Mouse (Mus musculus): ENCODE measurements around the gene Try5. TPM values are rescaled to one million over a fixed set of nuclear protein-coding genes. Genes with fewer than 3 reads are reported as not detected.
A peak's percentile ranks its signal among the peaks of the same experiment; 100 is the strongest.
"Not testable (repeated sequence)": the region's sequence is repeated elsewhere in the genome, so short reads cannot be mapped to it uniquely, and the experiment has no call there.

The Try5 gene
- total RNA-seq (2014; fragmentation: Nextera tagmentation) (not detected in 2 replicates), total RNA-seq (2017) (not detected in 2 replicates)

DNA sequence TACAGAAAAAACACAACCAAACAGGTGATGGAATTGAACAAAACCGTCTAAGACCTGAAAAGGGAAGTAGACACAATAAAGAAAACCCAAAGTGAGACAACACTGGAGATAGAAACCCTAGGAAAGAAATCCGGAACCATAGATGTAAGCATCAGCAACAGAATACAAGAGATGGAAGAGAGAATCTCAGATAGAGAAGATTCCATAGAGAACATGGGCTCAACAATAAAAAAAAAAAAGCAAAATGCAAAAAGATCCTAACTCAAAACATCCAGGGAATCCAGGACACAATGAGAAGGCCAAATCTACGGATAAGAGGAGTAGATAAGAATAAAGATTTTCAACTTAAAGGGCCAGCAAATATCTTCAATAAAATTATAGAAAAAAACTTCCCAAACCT lies at the start of gene Try5:
Gene Try5 (minus strand): TSS at position 101 of the 400 bp plus-strand sequence.
- not testable (repeated sequence) for ATAC-seq (replicated peaks; ENCODE audit: low FRiP score, low TSS enrichment, poor library complexity, severe bottlenecking)

DNA sequence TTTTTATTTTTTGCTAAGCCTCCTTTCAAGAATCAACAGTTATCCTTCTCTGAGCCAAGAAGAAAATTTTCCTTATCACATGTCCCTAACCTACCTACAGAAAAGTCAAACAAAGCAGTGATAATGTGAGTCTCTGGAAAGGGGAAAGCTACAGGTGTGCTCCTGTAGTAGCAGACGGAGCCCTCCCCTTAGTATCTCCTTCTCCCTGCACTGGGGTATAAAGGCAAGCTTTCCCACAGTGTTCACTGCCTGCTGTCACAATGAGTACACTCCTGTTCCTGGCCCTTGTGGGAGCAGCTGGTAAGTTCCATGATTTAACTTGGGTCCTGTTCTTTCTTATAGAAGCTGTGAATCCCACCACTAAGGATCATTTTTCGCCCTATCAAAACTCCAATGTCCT lies 37.3 kb upstream of the Try5 start, which contains the start of gene Try10:
Gene Try10 (plus strand): TSS at position 174 of the 400 bp plus-strand sequence.
- ATAC-seq (replicated peaks; ENCODE audit: low FRiP score, low TSS enrichment, poor library complexity, severe bottlenecking): no peak

GRCm38 (mm10) chr6:41301969-41302368 lies 14.7 kb downstream of the Try5 start, which contains the start of gene Try4:
TSS of gene Try4 (plus strand) at chr6:41302269.
- ATAC-seq (replicated peaks; ENCODE audit: low FRiP score, low TSS enrichment, poor library complexity, severe bottlenecking): no peak

GRCm38 (mm10) chr6:41298255-41298654 lies 18.4 kb downstream of the Try5 start:
- ATAC-seq (replicated peaks; ENCODE audit: low FRiP score, low TSS enrichment, poor library complexity, severe bottlenecking): no peak

DNA sequence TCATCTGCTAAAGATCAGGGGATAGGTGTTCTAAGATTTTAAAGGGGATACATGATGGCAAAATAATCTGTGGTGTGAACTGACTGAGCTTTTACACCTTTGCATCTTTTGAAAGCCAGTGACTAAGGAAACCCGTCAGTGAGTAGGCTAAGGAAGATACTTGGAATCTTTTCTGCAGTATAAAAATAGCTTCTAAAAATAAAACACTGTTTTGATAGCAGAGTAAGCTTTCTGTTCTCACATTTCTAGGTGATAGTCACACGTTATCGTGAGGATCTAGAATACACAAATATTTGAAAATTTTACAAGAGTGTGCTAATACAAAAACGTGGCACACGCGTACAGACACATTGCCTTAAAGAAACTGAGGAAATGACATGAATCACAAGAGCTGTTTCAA lies 50.5 kb downstream of the Try5 start:
- no peak for ATAC-seq (replicated peaks; ENCODE audit: low FRiP score, low TSS enrichment, poor library complexity, severe bottlenecking)

DNA sequence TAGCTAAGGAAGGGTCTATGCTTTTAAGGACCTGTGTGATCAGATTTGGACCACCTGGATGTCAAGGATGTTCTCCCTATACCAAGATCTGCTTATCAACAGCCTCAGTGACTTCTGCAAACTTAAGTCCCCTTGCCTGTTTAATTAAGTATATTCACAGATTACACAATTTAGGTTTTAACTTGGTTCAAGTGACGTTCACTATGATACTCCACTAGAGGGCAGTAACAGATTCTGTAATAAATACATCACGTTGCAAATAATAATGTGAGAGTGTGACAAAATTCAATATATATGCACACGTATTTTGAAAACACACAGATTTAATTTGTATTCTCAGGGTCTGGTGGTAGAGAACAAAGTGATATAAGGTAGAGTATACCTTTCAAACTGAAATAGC lies 53.8 kb downstream of the Try5 start:
- ATAC-seq (replicated peaks; ENCODE audit: low FRiP score, low TSS enrichment, poor library complexity, severe bottlenecking): peak; percentile 68

Other genes starting within 250 kb of the Try5 start
- gene Try4, start 14.6 kb downstream of the Try5 start, total RNA-seq (2014; fragmentation: Nextera tagmentation): not detected in 2 replicates
- gene Try4, start 14.6 kb downstream of the Try5 start, total RNA-seq (2017): not detected in 2 replicates
- gene Try10, start 37.3 kb upstream of the Try5 start, total RNA-seq (2014; fragmentation: Nextera tagmentation): not detected in 2 replicates
- not detected in 2 replicates for gene Try10, start 37.3 kb upstream of the Try5 start, total RNA-seq (2017)
- not detected in 2 replicates for gene Prss3, start 60.8 kb upstream of the Try5 start, total RNA-seq (2014; fragmentation: Nextera tagmentation)
- not detected in 2 replicates for gene Prss3, start 60.8 kb upstream of the Try5 start, total RNA-seq (2017)
- gene Gm5771, start 75.5 kb upstream of the Try5 start, total RNA-seq (2014; fragmentation: Nextera tagmentation): not detected in 2 replicates
- gene Gm5771, start 75.5 kb upstream of the Try5 start, total RNA-seq (2017): not detected in 2 replicates
- gene Gm10334, start 129.3 kb upstream of the Try5 start, total RNA-seq (2014; fragmentation: Nextera tagmentation): not detected in 2 replicates
- gene Gm10334, start 129.3 kb upstream of the Try5 start, total RNA-seq (2017): not detected in 2 replicates
- not detected in 2 replicates for gene Prss1, start 142.1 kb upstream of the Try5 start, total RNA-seq (2014; fragmentation: Nextera tagmentation)
- not detected in 2 replicates for gene Prss1, start 142.1 kb upstream of the Try5 start, total RNA-seq (2017)
- not detected in 2 replicates for gene Prss2, start 204.9 kb upstream of the Try5 start, total RNA-seq (2014; fragmentation: Nextera tagmentation)
- gene Prss2, start 204.9 kb upstream of the Try5 start, total RNA-seq (2017): not detected in 2 replicates